Mouse (Mus musculus) limb, embryonic 14.5 days (tissue): ENCODE results near the gene Zdhhc19. TPM values are rescaled to one million over a fixed set of nuclear protein-coding genes. Genes with fewer than 3 reads are reported as not detected.

Source experiments
- ATAC-seq: fragments of 200-750 bp; cut with Nextera tagmentation; 2 replicates; pipeline ENCODE4 v1.8.0; 2017; ENCODE audit warnings: low read depth, moderate number of reproducible peaks, moderate TSS enrichment; ENCODE audit not compliant: low FRiP score
- DNase-seq: peaks from one replicate; pipeline ENCODE4 v3.0.0-alpha.2; 2015; ENCODE audit warnings: low spot score
- H3K27ac ChIP-seq: fragments of 300-500 bp; sonication (generic); replicated peaks from 2 replicates; pipeline ENCODE4 v1.5.1; 2014; ENCODE audit warnings: low read depth, mild to moderate bottlenecking, low read length, moderate library complexity, mixed read lengths
- H3K27me3 ChIP-seq: fragments of 300-500 bp; sonication (generic); 2 replicates; pipeline ENCODE4 v1.6.1; 2014; ENCODE audit warnings: low read length, mixed read lengths; ENCODE audit not compliant: control insufficient read depth, insufficient read depth
- H3K36me3 ChIP-seq: fragments of 300-500 bp; sonication (generic); 2 replicates; pipeline ENCODE4 v1.6.1; 2014; ENCODE audit warnings: mild to moderate bottlenecking, low read length, moderate library complexity, mixed read lengths; ENCODE audit not compliant: control insufficient read depth, insufficient read depth
- H3K4me1 ChIP-seq: fragments of 300-500 bp; sonication (generic); 2 replicates; pipeline ENCODE4 v1.6.1; 2014; ENCODE audit warnings: antibody characterized with exemption, low read length, mixed read lengths; ENCODE audit not compliant: control insufficient read depth, insufficient read depth
- H3K4me2 ChIP-seq: fragments of 300-500 bp; sonication (generic); replicated peaks from 2 replicates; pipeline ENCODE4 v1.6.1; 2014; ENCODE audit warnings: low read depth, mild to moderate bottlenecking, low read length, moderate library complexity; ENCODE audit not compliant: severe bottlenecking
- H3K4me3 ChIP-seq: fragments of 300-500 bp; sonication (generic); replicated peaks from 2 replicates; pipeline ENCODE4 v1.5.1; 2014; ENCODE audit warnings: low read length
- H3K9ac ChIP-seq: fragments of 300-500 bp; sonication (generic); 2 replicates; pipeline ENCODE4 v1.6.1; 2014; ENCODE audit warnings: mild to moderate bottlenecking, low read depth, low read length, moderate library complexity; ENCODE audit not compliant: severe bottlenecking
- H3K9me3 ChIP-seq: fragments of 300-500 bp; sonication (generic); 2 replicates; pipeline ENCODE4 v1.6.1; 2016; ENCODE audit warnings: low read length; ENCODE audit not compliant: control insufficient read depth
- POLR2A ChIP-seq: fragments of 200-500 bp; IDR thresholded peaks from 2 replicates; pipeline ENCODE4 v1.8.0; 2012; ENCODE audit warnings: inconsistent platforms, mild to moderate bottlenecking, moderate library complexity, borderline replicate concordance; ENCODE audit not compliant: insufficient read depth, insufficient read length; ENCODE audit errors: extremely low read depth
- WGBS: fragments of 180-500 bp; shearing (Covaris S2); extraction: QIAGEN DNeasy Blood & Tissue Kit; methylation state at CpG from one replicate; pipeline ENCODE4 v1.1.7; 2014; 5-methylcytosine and 5-hydroxymethylcytosine counted together
- polyA plus RNA-seq, 2 experiments: library from polyadenylated mRNA; depleted of rRNA in 1 of 2; stranded (reverse) in 1 of 2; unstranded in 1 of 2; fragments of >200 nt; fragmentation: Nextera tagmentation in 1 of 2; extraction: Ambion mirVana in 1 of 2; gene quantifications; 2 replicates each; pipeline versions ENCODE4 v1.2.1 to v1.2.3; 2012 to 2014

Gene Zdhhc19
- polyA plus RNA-seq, 2 experiments, result not detected

DNA sequence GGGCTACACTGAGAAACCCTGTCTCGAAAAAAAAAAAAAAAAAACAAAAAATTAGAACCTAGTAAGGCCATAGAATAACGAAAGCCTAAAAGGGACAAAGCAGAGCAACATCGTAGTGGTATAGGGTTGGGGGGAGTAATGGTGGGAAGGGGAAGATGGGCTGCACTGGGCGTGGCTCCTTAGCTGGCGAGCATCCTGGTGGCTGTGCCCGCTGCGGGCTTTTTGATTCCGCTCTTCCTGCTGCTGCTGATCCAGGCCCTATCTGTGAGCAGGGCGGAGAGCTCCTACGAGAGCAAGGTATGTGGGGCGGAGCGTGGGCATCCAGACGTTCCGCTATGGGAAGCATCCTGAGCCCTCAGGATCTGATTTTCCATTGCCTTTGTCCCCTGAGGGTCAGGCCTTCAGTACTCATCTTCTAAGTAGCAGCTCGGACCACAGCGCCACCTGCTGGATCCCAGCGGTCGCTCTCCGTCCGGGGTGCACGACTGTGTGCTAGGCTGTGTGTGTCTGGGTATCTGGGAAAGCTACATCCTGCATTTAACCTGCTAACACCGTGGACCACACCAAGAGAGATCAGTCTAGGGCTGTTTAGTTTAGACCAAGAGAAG lies 3.5 kb downstream of the Zdhhc19 start:
- no peaks in the 10 kb centered on the region for H3K36me3 ChIP-seq
- DNase-seq, result peak; percentile 81
- H3K9me3 ChIP-seq, result no peaks in the 10 kb centered on the region
- H3K27ac ChIP-seq, result no peak overlapping the region
- ATAC-seq, result peak; percentile 85
- 10% methylated on average over 22 of the region's 22 CpGs for WGBS
- no peaks in the 10 kb centered on the region for H3K27me3 ChIP-seq
- H3K4me2 ChIP-seq, result peak overlapping the region; percentile 52
- H3K4me3 ChIP-seq, result peak overlapping the region; percentile 29
- peak overlapping the region; percentile 44 for H3K9ac ChIP-seq
- H3K4me1 ChIP-seq, result peaks cover 7% of the 10 kb centered on the region; the same call in 1 of the 2 replicates
- no peak for TF ChIP-seq POLR2A

GRCm38 (mm10) chr16:32501459-32501858 lies 5.4 kb downstream of the Zdhhc19 start:
- H3K4me2 ChIP-seq, result no peak overlapping the region
- DNase-seq (no peak), ATAC-seq (no peak)
- peaks cover 3% of the 10 kb centered on the region; the same call in 1 of the 2 replicates for H3K4me1 ChIP-seq
- H3K27ac ChIP-seq, result no peak overlapping the region
- TF ChIP-seq POLR2A, result no peak
- no peak overlapping the region for H3K9ac ChIP-seq
- no peaks in the 10 kb centered on the region for H3K36me3 ChIP-seq
- H3K4me3 ChIP-seq, result no peak overlapping the region
- WGBS, result 38% methylated on average over 7 of the region's 7 CpGs
- no peaks in the 10 kb centered on the region for H3K9me3 ChIP-seq
- no peaks in the 10 kb centered on the region for H3K27me3 ChIP-seq

- no peak overlapping the region for H3K4me2 ChIP-seq
- no peak overlapping the region for H3K4me3 ChIP-seq
- H3K27ac ChIP-seq, result no peak overlapping the region
- no peak for DNase-seq
- no peak overlapping the region for H3K9ac ChIP-seq
- H3K36me3 ChIP-seq, result no peaks in the 10 kb centered on the region
- H3K4me1 ChIP-seq, result peaks cover 3% of the 10 kb centered on the region; the same call in 1 of the 2 replicates
- no peaks in the 10 kb centered on the region for H3K9me3 ChIP-seq
- H3K27me3 ChIP-seq, result no peaks in the 10 kb centered on the region
- WGBS, result 86% methylated on average over 12 of the region's 12 CpGs
- no peak for TF ChIP-seq POLR2A
- ATAC-seq, result no peak
Observed at GRCm38 (mm10) chr16:32502621-32503335, 6.7 kb downstream of the Zdhhc19 start.

DNA sequence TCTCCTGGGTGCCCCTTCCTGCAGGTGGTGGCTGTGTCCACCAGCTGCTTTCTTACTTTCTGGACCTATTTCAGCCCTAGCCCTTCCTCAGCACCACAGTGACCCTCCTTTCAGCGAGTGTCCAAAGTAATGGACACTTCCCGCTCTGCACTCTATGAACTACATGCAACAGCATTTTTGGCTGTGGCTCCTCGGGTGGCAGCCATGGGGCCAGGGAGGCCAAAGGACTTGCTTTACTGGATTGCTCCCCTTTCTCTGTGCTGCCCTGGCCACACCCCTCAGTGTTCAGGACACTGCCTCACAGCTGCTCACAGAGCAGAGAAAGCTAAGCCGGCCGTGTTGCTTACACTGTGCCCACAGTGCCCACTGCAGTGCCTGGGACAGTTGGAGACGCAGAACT lies 7.6 kb downstream of the Zdhhc19 start:
- H3K27me3 ChIP-seq, result no peaks in the 10 kb centered on the region
- no peak overlapping the region for H3K4me2 ChIP-seq
- H3K36me3 ChIP-seq, result no peaks in the 10 kb centered on the region
- H3K9ac ChIP-seq, result no peak overlapping the region
- H3K9me3 ChIP-seq, result no peaks in the 10 kb centered on the region
- H3K27ac ChIP-seq, result no peak overlapping the region
- TF ChIP-seq POLR2A, result no peak
- DNase-seq (no peak), ATAC-seq (no peak)
- WGBS, result 64% methylated on average over 6 of the region's 6 CpGs
- H3K4me1 ChIP-seq, result peaks cover 3% of the 10 kb centered on the region; the same call in 1 of the 2 replicates
- H3K4me3 ChIP-seq, result no peak overlapping the region

DNA sequence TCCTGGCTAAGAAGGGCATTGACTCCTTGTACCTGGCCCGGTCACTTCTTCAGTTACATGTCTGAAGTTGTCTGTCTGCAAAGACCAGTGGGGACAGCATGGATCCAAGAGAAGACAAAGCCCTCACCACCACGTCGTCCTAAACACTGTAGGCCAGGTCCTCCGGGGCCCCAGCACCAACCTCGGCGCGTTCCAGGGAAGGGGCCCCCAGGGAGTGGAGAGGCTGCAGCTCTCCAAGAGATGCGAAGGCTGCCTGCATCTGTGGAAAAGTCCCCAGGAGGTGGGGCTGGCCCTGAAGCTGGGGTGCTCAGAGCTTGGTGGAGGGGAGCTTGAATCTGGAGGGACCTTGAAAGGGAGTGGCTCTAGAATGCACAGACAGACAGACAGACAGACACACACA lies 10.2 kb downstream of the Zdhhc19 start:
- Histone ChIP-seq H3K27me3 (no peaks in the 10 kb centered on the region), H3K9ac (no peak overlapping the region), H3K36me3 (no peaks in the 10 kb centered on the region), H3K27ac (no peak overlapping the region), H3K4me1 (0 out of 2 replicates have a peak, but pooled peaks cover 8% of the 10 kb centered on the region), H3K9me3 (no peaks in the 10 kb centered on the region), H3K4me2 (no peak overlapping the region), H3K4me3 (no peak overlapping the region)
- DNase-seq (no peak), ATAC-seq (no peak)
- WGBS, result 85% methylated on average over 8 of the region's 8 CpGs
- TF ChIP-seq POLR2A, result no peak
